Mouse (Mus musculus) lung, postnatal 0 days (tissue): ENCODE results near the gene Med26. TPM values are rescaled to one million over a fixed set of nuclear protein-coding genes. Genes with fewer than 3 reads are reported as not detected.

Experiments used
- ATAC-seq: fragments of 200-750 bp; cut with Nextera tagmentation; 2 replicates; pipeline ENCODE4 v1.8.0; 2017; ENCODE audit warnings: moderate library complexity
- DNase-seq: peaks from one replicate; pipeline ENCODE4 v3.0.0-alpha.2; 2016; ENCODE audit warnings: low spot score
- H3K27ac ChIP-seq: fragments of 300-500 bp; sonication (generic); 2 replicates; pipeline ENCODE4 v1.5.1; 2014; ENCODE audit warnings: antibody characterized with exemption, mild to moderate bottlenecking, low read length, mixed read lengths
- H3K27me3 ChIP-seq: fragments of 300-500 bp; sonication (generic); replicated peaks from 2 replicates; pipeline ENCODE4 v1.6.1; 2014; ENCODE audit warnings: low read length, mixed read lengths; ENCODE audit not compliant: insufficient read depth
- H3K36me3 ChIP-seq: fragments of 300-500 bp; sonication (generic); 2 replicates; pipeline ENCODE4 v1.6.1; 2014; ENCODE audit warnings: low read length, mixed read lengths; ENCODE audit not compliant: insufficient read depth
- H3K4me1 ChIP-seq: fragments of 300-500 bp; sonication (generic); 2 replicates; pipeline ENCODE4 v1.6.1; 2014; ENCODE audit warnings: antibody characterized with exemption, low read depth, low read length, mixed read lengths; ENCODE audit not compliant: insufficient read depth
- H3K4me2 ChIP-seq: fragments of 300-500 bp; sonication (generic); replicated peaks from 2 replicates; pipeline ENCODE4 v1.6.1; 2014; ENCODE audit warnings: low read depth, mild to moderate bottlenecking, low read length, moderate library complexity, mixed read lengths
- H3K4me3 ChIP-seq: fragments of 300-500 bp; sonication (generic); 2 replicates; pipeline ENCODE4 v1.5.1; 2014; ENCODE audit warnings: low read depth, low read length
- H3K9ac ChIP-seq: fragments of 300-500 bp; sonication (generic); replicated peaks from 2 replicates; pipeline ENCODE4 v1.6.1; 2014; ENCODE audit warnings: low read depth, mild to moderate bottlenecking
- H3K9me3 ChIP-seq: fragments of 300-500 bp; sonication (generic); 2 replicates; pipeline ENCODE4 v1.6.1; 2016; ENCODE audit warnings: low read length, mixed read lengths
- CTCF ChIP-seq: IDR thresholded peaks from 2 replicates; pipeline ENCODE4 v1.5.1; 2016; ENCODE audit warnings: antibody characterized with exemption, mild to moderate bottlenecking
- EP300 ChIP-seq: IDR thresholded peaks from 2 replicates; pipeline ENCODE4 v1.6.1; 2016; ENCODE audit warnings: antibody characterized with exemption, mild to moderate bottlenecking, control low read depth
- WGBS: fragments of 180-500 bp; shearing (Covaris S2); extraction: QIAGEN DNeasy Blood & Tissue Kit; methylation state at CpG from one replicate; pipeline ENCODE4 v1.1.7; 2014; 5-methylcytosine and 5-hydroxymethylcytosine counted together
- polyA plus RNA-seq: library from polyadenylated mRNA; unstranded; fragments of >200 nt; fragmentation: Nextera tagmentation; extraction: Ambion mirVana; gene quantifications from 2 replicates; pipeline ENCODE4 v1.2.1, GENCODE M21; 2015

Gene Med26
- polyA plus RNA-seq, 1 experiment from 2014 or later, result 9.6 TPM

GRCm38 (mm10) chr8:72487014-72487413 lies 61.1 kb downstream of the Med26 start:
- Histone ChIP-seq H3K36me3 (peaks cover 12% of the 10 kb centered on the region; the same call in 1 of the 2 replicates), H3K4me2 (no peak overlapping the region), H3K4me1 (no peaks in the 10 kb centered on the region; the same call in 1 of the 2 replicates), H3K4me3 (no peak overlapping the region), H3K9me3 (no peaks in the 10 kb centered on the region), H3K27me3 (no peaks in the 10 kb centered on the region), H3K27ac (no peak overlapping the region; the same call in 1 of the 2 replicates), H3K9ac (no peak overlapping the region)
- ATAC-seq (no peak), DNase-seq (no peak)
- TF ChIP-seq CTCF, result no peak
- no peak for TF ChIP-seq EP300

DNA sequence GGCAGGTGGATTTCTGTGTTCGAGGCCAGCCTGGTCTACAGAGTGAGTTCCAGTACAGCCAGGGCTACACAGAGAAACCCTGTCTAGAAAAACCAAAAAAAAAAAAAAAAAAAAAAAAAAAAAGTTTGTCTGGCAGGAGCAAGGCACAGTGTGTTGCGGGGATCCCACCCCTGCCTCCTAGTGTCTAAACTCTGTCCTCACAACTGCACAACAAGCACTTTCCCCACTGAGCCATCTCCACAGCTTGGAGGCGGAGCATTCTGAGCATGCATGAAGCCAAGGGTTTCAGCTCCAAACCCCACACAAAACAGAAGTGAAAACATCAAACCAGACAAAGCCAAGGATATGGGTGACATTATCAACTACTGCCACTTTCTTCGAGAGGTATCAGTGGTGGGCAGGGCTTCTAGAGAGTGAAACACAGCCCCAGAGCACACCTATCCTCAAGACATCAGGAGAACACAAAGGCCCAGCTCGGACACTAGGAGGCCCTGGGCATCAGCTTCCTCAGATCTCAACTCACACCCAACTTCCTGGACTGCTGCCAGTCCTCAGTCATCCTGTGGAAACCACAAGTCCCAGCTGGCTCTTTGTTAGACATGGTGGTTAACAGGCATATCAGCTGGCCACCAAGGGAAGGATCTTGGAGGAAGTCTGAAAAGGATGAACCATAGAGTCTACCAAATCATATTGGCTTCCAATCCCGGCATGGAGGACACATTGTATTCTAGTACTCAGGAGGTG lies 62.4 kb downstream of the Med26 start:
- Histone ChIP-seq H3K9me3 (no peaks in the 10 kb centered on the region), H3K4me3 (no peak overlapping the region), H3K27ac (no peak overlapping the region), H3K27me3 (no peaks in the 10 kb centered on the region), H3K9ac (no peak overlapping the region), H3K4me1 (no peaks in the 10 kb centered on the region; the same call in 1 of the 2 replicates), H3K4me2 (no peak overlapping the region), H3K36me3 (peaks cover 12% of the 10 kb centered on the region; the same call in 1 of the 2 replicates)
- ATAC-seq, result peak; percentile 81
- peak; percentile 74 for DNase-seq
- WGBS, result 70% methylated on average over 6 of the region's 6 CpGs
- peak; percentile 13 for TF ChIP-seq CTCF
- TF ChIP-seq EP300, result no peak

- WGBS, result under 1% methylated on average over 70 of the region's 80 CpGs
- Histone ChIP-seq H3K4me3 (peak within 1 kb of the TSS; percentile 85), H3K9ac (peak within 1 kb of the TSS; percentile 69), H3K27me3 (no peaks in the 10 kb centered on the region), H3K27ac (peak within 1 kb of the TSS; percentile 87), H3K9me3 (no peaks in the 10 kb centered on the region), H3K4me2 (peak within 1 kb of the TSS; percentile 83), H3K4me1 (no peaks in the 10 kb centered on the region), H3K36me3 (peaks cover 18% of the 10 kb centered on the region)
- peak; percentile 19; the same call in 1 of the 2 replicates for TF ChIP-seq CTCF
- TF ChIP-seq EP300, result no peak
- peak; percentile 100 for DNase-seq
- peak; percentile 98 for ATAC-seq
Observed at GRCm38 (mm10) chr8:72474826-72475546, 73.1 kb downstream of the Med26 start, which contains the start of gene Cherp. Gene Cherp, minus strand, starts transcription at chr8:72475226.

GRCm38 (mm10) chr8:72470684-72471083 lies 77.4 kb downstream of the Med26 start:
- Histone ChIP-seq H3K4me3 (no peak overlapping the region), H3K4me1 (no peaks in the 10 kb centered on the region), H3K36me3 (peaks cover 48% of the 10 kb centered on the region), H3K4me2 (no peak overlapping the region), H3K27ac (no peak overlapping the region), H3K9me3 (no peaks in the 10 kb centered on the region), H3K27me3 (no peaks in the 10 kb centered on the region), H3K9ac (no peak overlapping the region)
- TF ChIP-seq CTCF, result no peak
- TF ChIP-seq EP300, result no peak
- ATAC-seq (no peak), DNase-seq (no peak)
- 90% methylated on average over 7 of the region's 7 CpGs for WGBS

- H3K4me1 ChIP-seq, result no peaks in the 10 kb centered on the region
- ATAC-seq, result no peak
- DNase-seq, result no peak
- H3K9ac ChIP-seq, result no peak overlapping the region
- H3K9me3 ChIP-seq, result no peaks in the 10 kb centered on the region
- H3K27me3 ChIP-seq, result no peaks in the 10 kb centered on the region
- no peak overlapping the region for H3K4me2 ChIP-seq
- no peak overlapping the region for H3K4me3 ChIP-seq
- no peak overlapping the region for H3K27ac ChIP-seq
- TF ChIP-seq EP300, result no peak
- WGBS, result 86% methylated on average over 8 of the region's 8 CpGs
- peaks cover 54% of the 10 kb centered on the region for H3K36me3 ChIP-seq
Observed at GRCm38 (mm10) chr8:72469984-72470383, 78.1 kb downstream of the Med26 start.

DNA sequence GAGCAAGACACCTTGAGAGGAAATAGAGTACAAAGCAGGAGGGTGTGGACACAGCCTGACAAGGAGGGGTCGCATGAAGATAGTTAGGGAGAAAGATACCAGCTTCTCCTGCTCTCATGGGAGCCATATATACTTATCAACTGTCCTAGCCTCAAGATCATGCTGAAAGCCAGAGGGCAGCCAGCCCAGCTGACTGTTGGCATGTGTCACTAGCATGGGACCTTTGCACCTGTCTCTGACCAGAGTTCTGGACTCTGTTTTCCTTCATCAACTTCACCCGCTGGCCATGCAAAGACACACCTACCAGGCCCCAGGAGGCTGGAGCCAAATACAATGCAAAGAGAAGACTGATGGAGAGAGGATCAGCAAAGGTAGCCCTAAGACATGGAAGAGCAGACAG lies 78.8 kb downstream of the Med26 start:
- 94% methylated on average over 2 of the region's 2 CpGs for WGBS
- no peak for ATAC-seq

More for the DNA sequence above, 78.8 kb downstream of the Med26 start:
- Histone ChIP-seq H3K9me3 (no peaks in the 10 kb centered on the region), H3K4me1 (no peaks in the 10 kb centered on the region), H3K4me2 (no peak overlapping the region), H3K27me3 (no peaks in the 10 kb centered on the region), H3K36me3 (peaks cover 59% of the 10 kb centered on the region), H3K4me3 (no peak overlapping the region), H3K27ac (no peak overlapping the region), H3K9ac (no peak overlapping the region)
- TF ChIP-seq EP300 (no peak), CTCF (no peak)
- DNase-seq, result no peak
